Mouse (Mus musculus): ENCODE measurements around the gene Ifit1.
"Not testable (repeated sequence)": the region's sequence is repeated elsewhere in the genome, so short reads cannot be mapped to it uniquely, and the experiment has no call there.

- TF ChIP-seq POLR2A (IDR thresholded peaks at IDR 0.05; ENCODE audit: borderline replicate concordance, extremely low read depth, low read depth, low read length); CTCF (IDR thresholded peaks at IDR 0.05; ENCODE audit: insufficient read depth, low read length): not testable (repeated sequence)
These were observed 38.8 kb upstream of the Ifit1 start, which contains the start of gene Ifit1bl1 for GRCm38 (mm10) chr19:34601888-34602287.
